Mouse (Mus musculus): ENCODE results near the gene Meaf6. TPM values are rescaled to one million over a fixed set of nuclear protein-coding genes. Genes with fewer than 3 reads are reported as not detected.

Gene Meaf6
- 28.3 and 28.4 TPM in 2 replicates for polyA plus RNA-seq (2015; fragmentation: Nextera tagmentation; extraction: Ambion mirVana)

GRCm38 (mm10) chr4:125084403-125085345 lies at the start of gene Meaf6:
Gene Meaf6 (plus strand): TSS chr4:125085134.
- H3K4me2 ChIP-seq (replicated peaks; ENCODE audit: low read depth): peak within 1 kb of the TSS; percentile 81
- H3K36me3 ChIP-seq (ENCODE audit: control insufficient read depth, insufficient read depth, low read length): 0 out of 2 replicates have a peak, but pooled peaks cover under 1% of the 10 kb centered on the region
- ATAC-seq (ENCODE audit: low FRiP score, low TSS enrichment) (peak; percentile 95), DNase-seq (ENCODE audit: low spot score) (peak; percentile 92)
- WGBS: 1% methylated on average over 60 of the region's 63 CpGs
- no peaks in the 10 kb centered on the region for H3K27me3 ChIP-seq (ENCODE audit: control insufficient read depth, insufficient read depth, low read length)
- TF ChIP-seq CTCF (IDR thresholded peaks at IDR 0.05; ENCODE audit: low read depth) (peak; percentile 76), EP300 (optimal IDR thresholded peaks at IDR 0.05) (no peak)
- peak within 1 kb of the TSS; percentile 89 for H3K9ac ChIP-seq (ENCODE audit: low read length)
- no peaks in the 10 kb centered on the region for H3K9me3 ChIP-seq (ENCODE audit: control insufficient read depth, low read length)
- peak within 1 kb of the TSS; percentile 98 for H3K27ac ChIP-seq (replicated peaks)
- H3K4me3 ChIP-seq (ENCODE audit: low read depth, low read length): peak within 1 kb of the TSS; percentile 83
- 0 out of 2 replicates have a peak, but pooled peaks cover 3% of the 10 kb centered on the region for H3K4me1 ChIP-seq (replicated peaks; ENCODE audit: control insufficient read depth, insufficient read depth)

- H3K27me3 ChIP-seq (ENCODE audit: control insufficient read depth, insufficient read depth, low read length): no peaks in the 10 kb centered on the region
- 85% methylated on average over 7 of the region's 7 CpGs for WGBS
- peaks cover 35% of the 10 kb centered on the region for H3K36me3 ChIP-seq (ENCODE audit: control insufficient read depth, insufficient read depth, low read length)
- TF ChIP-seq EP300 (optimal IDR thresholded peaks at IDR 0.05) (no peak), CTCF (IDR thresholded peaks at IDR 0.05; ENCODE audit: low read depth) (no peak)
- H3K27ac ChIP-seq (replicated peaks): no peak overlapping the region
- no peak overlapping the region for H3K4me2 ChIP-seq (replicated peaks; ENCODE audit: low read depth)
- H3K9ac ChIP-seq (ENCODE audit: low read length): no peak overlapping the region
- H3K9me3 ChIP-seq (ENCODE audit: control insufficient read depth, low read length): no peaks in the 10 kb centered on the region
- DNase-seq (ENCODE audit: low spot score): no peak
- H3K4me1 ChIP-seq (replicated peaks; ENCODE audit: control insufficient read depth, insufficient read depth): no peaks in the 10 kb centered on the region
- no peak overlapping the region for H3K4me3 ChIP-seq (ENCODE audit: low read depth, low read length)
- ATAC-seq (ENCODE audit: low FRiP score, low TSS enrichment): no peak
Observed at GRCm38 (mm10) chr4:125044454-125044853, 40.5 kb upstream of the Meaf6 start.

- Histone ChIP-seq H3K4me2 (replicated peaks; ENCODE audit: low read depth) (no peak overlapping the region), H3K27me3 (ENCODE audit: control insufficient read depth, insufficient read depth, low read length) (no peaks in the 10 kb centered on the region), H3K4me1 (replicated peaks; ENCODE audit: control insufficient read depth, insufficient read depth) (no peaks in the 10 kb centered on the region), H3K9ac (ENCODE audit: low read length) (no peak overlapping the region), H3K4me3 (ENCODE audit: low read depth, low read length) (no peak overlapping the region), H3K27ac (replicated peaks) (no peak overlapping the region), H3K36me3 (ENCODE audit: control insufficient read depth, insufficient read depth, low read length) (peaks cover 19% of the 10 kb centered on the region), H3K9me3 (ENCODE audit: control insufficient read depth, low read length) (no peaks in the 10 kb centered on the region)
- TF ChIP-seq EP300 (optimal IDR thresholded peaks at IDR 0.05): no peak
- TF ChIP-seq CTCF (IDR thresholded peaks at IDR 0.05; ENCODE audit: low read depth): no peak
- DNase-seq (ENCODE audit: low spot score) (no peak), ATAC-seq (ENCODE audit: low FRiP score, low TSS enrichment) (no peak)
- 87% methylated on average over 9 of the region's 9 CpGs for whole genome bisulfite sequencing
Observed at GRCm38 (mm10) chr4:125055385-125055784, 29.5 kb upstream of the Meaf6 start.

- Histone ChIP-seq H3K27me3 (ENCODE audit: control insufficient read depth, insufficient read depth, low read length) (no peaks in the 10 kb centered on the region), H3K9ac (ENCODE audit: low read length) (no peak overlapping the region)
- DNase-seq (ENCODE audit: low spot score): no peak
Observed at GRCm38 (mm10) chr4:125056476-125056875, 28.5 kb upstream of the Meaf6 start.

GRCm38 (mm10) chr4:125057273-125057672 lies 27.7 kb upstream of the Meaf6 start:
- no peak overlapping the region for H3K4me2 ChIP-seq (replicated peaks; ENCODE audit: low read depth)
- H3K36me3 ChIP-seq (ENCODE audit: control insufficient read depth, insufficient read depth, low read length): peaks cover 15% of the 10 kb centered on the region
- DNase-seq (ENCODE audit: low spot score): no peak
- no peak for TF ChIP-seq EP300 (optimal IDR thresholded peaks at IDR 0.05)
- no peak for TF ChIP-seq CTCF (IDR thresholded peaks at IDR 0.05; ENCODE audit: low read depth)
- H3K9me3 ChIP-seq (ENCODE audit: control insufficient read depth, low read length): no peaks in the 10 kb centered on the region
- H3K4me3 ChIP-seq (ENCODE audit: low read depth, low read length): no peak overlapping the region
- WGBS: 48% methylated on average over 3 of the region's 3 CpGs
- no peak overlapping the region for H3K9ac ChIP-seq (ENCODE audit: low read length)
- no peak overlapping the region for H3K27ac ChIP-seq (replicated peaks)
- no peaks in the 10 kb centered on the region for H3K27me3 ChIP-seq (ENCODE audit: control insufficient read depth, insufficient read depth, low read length)
- H3K4me1 ChIP-seq (replicated peaks; ENCODE audit: control insufficient read depth, insufficient read depth): no peaks in the 10 kb centered on the region
- ATAC-seq (ENCODE audit: low FRiP score, low TSS enrichment): no peak

More at GRCm38 (mm10) chr4:125056476-125056875, 28.5 kb upstream of the Meaf6 start:
- TF ChIP-seq CTCF (IDR thresholded peaks at IDR 0.05; ENCODE audit: low read depth) (no peak), EP300 (optimal IDR thresholded peaks at IDR 0.05) (no peak)
- WGBS: 87% methylated on average over 4 of the region's 4 CpGs
- Histone ChIP-seq H3K4me2 (replicated peaks; ENCODE audit: low read depth) (no peak overlapping the region), H3K9me3 (ENCODE audit: control insufficient read depth, low read length) (no peaks in the 10 kb centered on the region), H3K4me3 (ENCODE audit: low read depth, low read length) (no peak overlapping the region), H3K36me3 (ENCODE audit: control insufficient read depth, insufficient read depth, low read length) (peaks cover 15% of the 10 kb centered on the region), H3K4me1 (replicated peaks; ENCODE audit: control insufficient read depth, insufficient read depth) (no peaks in the 10 kb centered on the region), H3K27ac (replicated peaks) (no peak overlapping the region)
- no peak for ATAC-seq (ENCODE audit: low FRiP score, low TSS enrichment)

- no peaks in the 10 kb centered on the region for H3K4me1 ChIP-seq (replicated peaks; ENCODE audit: control insufficient read depth, insufficient read depth)
- H3K27ac ChIP-seq (replicated peaks): no peak overlapping the region
- H3K9me3 ChIP-seq (ENCODE audit: control insufficient read depth, low read length): no peaks in the 10 kb centered on the region
- H3K27me3 ChIP-seq (ENCODE audit: control insufficient read depth, insufficient read depth, low read length): no peaks in the 10 kb centered on the region
- no peak for ATAC-seq (ENCODE audit: low FRiP score, low TSS enrichment)
- peaks cover 10% of the 10 kb centered on the region for H3K36me3 ChIP-seq (ENCODE audit: control insufficient read depth, insufficient read depth, low read length)
- no peak overlapping the region for H3K4me2 ChIP-seq (replicated peaks; ENCODE audit: low read depth)
- TF ChIP-seq EP300 (optimal IDR thresholded peaks at IDR 0.05) (no peak), CTCF (IDR thresholded peaks at IDR 0.05; ENCODE audit: low read depth) (no peak)
- DNase-seq (ENCODE audit: low spot score): no peak
- no peak overlapping the region for H3K9ac ChIP-seq (ENCODE audit: low read length)
- no peak overlapping the region for H3K4me3 ChIP-seq (ENCODE audit: low read depth, low read length)
- 34% methylated on average over 5 of the region's 5 CpGs for WGBS
Observed at GRCm38 (mm10) chr4:125058033-125058432, 26.9 kb upstream of the Meaf6 start.

All from stomach, postnatal 0 days (tissue).